Mouse (Mus musculus) ES-Bruce4 (cell line): Measurements from ENCODE around the gene Hif1an. TPM values are rescaled to one million over a fixed set of nuclear protein-coding genes. Genes with fewer than 3 reads are reported as not detected.
A peak's percentile ranks its signal among the peaks of the same experiment; 100 is the strongest.

Source experiments
- H3K27ac ChIP-seq: 2 replicates; pipeline ENCODE4 v1.5.1; 2012; ENCODE audit warnings: low read length, inconsistent platforms; ENCODE audit not compliant: insufficient read depth
- H3K27me3 ChIP-seq: 2 replicates; pipeline ENCODE4 v1.6.1; 2012; ENCODE audit warnings: mild to moderate bottlenecking, low read length, inconsistent platforms; ENCODE audit not compliant: control insufficient read depth, poor library complexity, insufficient read depth, severe bottlenecking
- H3K36me3 ChIP-seq: 2 replicates; pipeline ENCODE4 v1.6.1; 2012; ENCODE audit warnings: inconsistent platforms, mild to moderate bottlenecking, low read length, moderate library complexity; ENCODE audit not compliant: control insufficient read depth, poor library complexity, insufficient read depth, severe bottlenecking
- H3K4me1 ChIP-seq: one replicate; pipeline ENCODE4 v1.8.1; 2011; ENCODE audit warnings: low read length; ENCODE audit not compliant: control insufficient read depth, insufficient read depth
- H3K4me3 ChIP-seq: 2 replicates; pipeline ENCODE4 v1.5.1; 2011; ENCODE audit warnings: low read depth, mild to moderate bottlenecking, low read length
- H3K9ac ChIP-seq: 2 replicates; pipeline ENCODE4 v1.6.1; 2012; ENCODE audit warnings: low read depth, mild to moderate bottlenecking, inconsistent platforms; ENCODE audit not compliant: poor library complexity, severe bottlenecking
- H3K9me3 ChIP-seq: replicated peaks from 2 replicates; pipeline ENCODE4 v1.6.1; 2012; ENCODE audit warnings: mild to moderate bottlenecking, low read length, inconsistent platforms; ENCODE audit not compliant: control insufficient read depth, poor library complexity, insufficient read depth, severe bottlenecking
- CTCF ChIP-seq: IDR thresholded peaks from one replicate; pipeline ENCODE4 v1.8.1; 2011; ENCODE audit warnings: low read depth, low read length
- EP300 ChIP-seq: IDR thresholded peaks from 2 replicates; pipeline ENCODE4 v1.6.1; 2011; ENCODE audit warnings: low read depth, low read length; ENCODE audit not compliant: insufficient read depth
- POLR2A ChIP-seq: IDR thresholded peaks from one replicate; pipeline ENCODE4 v1.8.1; 2011; ENCODE audit warnings: low read length; ENCODE audit not compliant: insufficient read depth
- polyA plus RNA-seq: library from polyadenylated mRNA; stranded (reverse); fragments of >200 nt; gene quantifications from 2 replicates; pipeline ENCODE4 v1.2.4, GENCODE M21; 2011; ENCODE audit warnings: low read depth; ENCODE audit not compliant: missing spikeins, insufficient read depth, insufficient read length

Gene Hif1an
- polyA plus RNA-seq, 1 experiment: 26.7 TPM

DNA sequence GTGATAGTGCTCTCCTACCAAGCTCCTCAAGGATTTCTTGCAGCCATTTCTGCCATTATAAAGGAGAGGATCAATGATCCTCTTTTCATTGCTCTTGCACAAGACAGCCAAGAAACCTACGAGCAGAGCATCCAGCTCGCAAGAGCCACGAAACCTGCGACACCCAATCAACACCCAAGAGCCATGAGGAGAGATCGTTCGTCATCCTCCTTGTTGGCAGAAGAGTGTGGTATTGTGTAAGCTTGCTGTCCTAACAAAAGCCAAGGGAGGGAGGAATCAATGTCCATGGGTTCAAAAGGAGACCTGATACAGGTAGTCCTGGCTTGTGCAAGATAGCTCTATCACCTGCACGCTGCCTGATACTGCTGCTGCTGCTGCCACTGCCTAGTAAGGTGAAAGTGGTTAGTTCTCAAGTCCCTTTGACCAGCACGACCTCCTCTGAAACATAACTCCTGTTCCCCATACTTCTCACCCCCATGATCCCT is 19.9 kb upstream of the Hif1an start:
- Histone ChIP-seq H3K27me3 (no peaks in the 10 kb centered on the region; the same call in 1 of the 2 replicates), H3K9me3 (no peaks in the 10 kb centered on the region; the same call in 1 of the 2 replicates), H3K4me1 (no peaks in the 10 kb centered on the region), H3K36me3 (no peaks in the 10 kb centered on the region), H3K4me3 (no peak overlapping the region), H3K27ac (no peak overlapping the region), H3K9ac (no peak overlapping the region)
- TF ChIP-seq POLR2A (no peak), CTCF (no peak), EP300 (no peak)

DNA sequence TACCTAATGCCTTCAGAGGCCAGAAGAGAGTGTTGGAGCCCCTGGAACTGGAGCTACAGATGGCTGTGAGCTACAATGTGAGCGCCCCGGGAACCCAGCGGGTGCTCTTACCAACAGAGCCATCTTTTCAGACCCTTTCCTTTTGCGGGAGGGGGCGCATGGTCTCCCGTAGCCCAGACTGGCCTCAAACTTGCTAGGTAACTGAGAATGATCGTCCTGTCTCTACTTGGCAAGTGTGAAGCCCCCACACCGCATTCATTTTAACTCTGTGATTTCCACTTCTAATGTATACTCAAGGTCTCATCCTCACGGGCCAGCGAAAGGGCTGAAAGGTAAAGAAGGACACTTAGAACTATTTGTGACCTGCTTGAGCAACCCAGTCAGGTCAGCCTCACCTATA is 18.3 kb upstream of the Hif1an start:
- Histone ChIP-seq H3K36me3 (peaks cover 6% of the 10 kb centered on the region; the same call in 1 of the 2 replicates), H3K4me1 (no peaks in the 10 kb centered on the region), H3K27me3 (no peaks in the 10 kb centered on the region; the same call in 1 of the 2 replicates), H3K4me3 (no peak overlapping the region), H3K27ac (no peak overlapping the region), H3K9me3 (no peaks in the 10 kb centered on the region; the same call in 1 of the 2 replicates), H3K9ac (no peak overlapping the region)
- TF ChIP-seq CTCF (no peak), EP300 (no peak), POLR2A (no peak)

DNA sequence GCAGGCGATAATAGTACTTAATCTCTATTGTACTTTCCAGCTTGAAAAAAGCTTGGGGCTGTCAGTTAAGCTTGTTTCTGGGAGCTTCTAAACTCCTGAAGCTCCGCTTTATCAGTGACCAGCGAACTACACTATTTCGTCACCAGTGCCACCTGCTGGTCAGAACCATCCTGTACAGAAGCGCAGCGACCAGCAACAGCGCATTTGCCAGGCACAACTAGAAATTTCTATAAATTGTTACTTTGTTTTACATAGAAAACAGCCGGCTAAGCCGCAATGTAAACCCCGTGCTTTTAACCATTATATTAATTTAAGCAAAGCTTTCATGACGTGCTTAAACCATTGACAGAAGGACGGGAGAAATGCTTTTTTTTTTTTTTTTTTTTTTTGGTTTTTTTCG is 17.9 kb upstream of the Hif1an start:
- Histone ChIP-seq H3K9me3 (no peaks in the 10 kb centered on the region; the same call in 1 of the 2 replicates), H3K4me3 (no peak overlapping the region), H3K4me1 (no peaks in the 10 kb centered on the region), H3K9ac (no peak overlapping the region), H3K27ac (no peak overlapping the region), H3K27me3 (no peaks in the 10 kb centered on the region; the same call in 1 of the 2 replicates), H3K36me3 (peaks cover 8% of the 10 kb centered on the region; the same call in 1 of the 2 replicates)
- TF ChIP-seq EP300 (no peak), CTCF (peak; percentile 85)

DNA sequence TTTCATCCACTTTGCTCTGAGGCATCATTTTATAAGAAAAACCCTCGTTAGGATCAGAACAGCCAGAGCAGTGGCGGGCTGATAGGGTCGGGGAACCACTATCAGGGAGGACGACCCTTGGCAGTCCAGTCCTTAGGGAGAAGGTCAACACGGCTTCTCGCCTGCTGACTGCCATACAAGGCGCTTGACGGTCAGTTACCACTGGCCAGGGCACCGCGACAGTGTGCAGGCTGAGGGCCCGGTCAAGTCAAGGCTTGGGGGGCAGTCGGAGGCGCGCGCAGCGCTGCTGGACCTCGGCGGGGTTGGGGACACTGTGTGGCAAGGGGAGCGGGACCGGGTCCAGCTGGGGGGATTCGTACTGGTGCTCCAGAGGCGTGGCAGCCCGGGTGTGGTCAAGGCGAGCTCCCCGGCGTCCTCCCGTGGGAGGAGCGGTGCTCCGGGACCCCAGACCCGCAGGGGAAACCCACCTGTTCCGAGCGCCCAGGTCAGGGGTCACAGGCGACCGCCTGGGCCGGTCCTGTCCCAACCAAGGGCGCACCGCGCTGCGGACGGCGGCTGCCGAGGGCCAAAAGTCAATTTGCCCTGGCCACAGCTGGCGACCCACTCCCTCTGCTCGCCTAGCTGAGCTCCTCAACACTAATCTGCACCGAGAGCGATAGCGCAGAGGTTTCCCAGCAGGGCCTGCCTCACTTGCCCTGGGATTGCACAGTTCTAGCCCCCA is 17.2 kb upstream of the Hif1an start, which contains the start of gene Sec31b:
TSS of gene Sec31b (minus strand) at position 544 of the 721 bp plus-strand sequence.
- no peak within 1 kb of the TSS for H3K27ac ChIP-seq

DNA sequence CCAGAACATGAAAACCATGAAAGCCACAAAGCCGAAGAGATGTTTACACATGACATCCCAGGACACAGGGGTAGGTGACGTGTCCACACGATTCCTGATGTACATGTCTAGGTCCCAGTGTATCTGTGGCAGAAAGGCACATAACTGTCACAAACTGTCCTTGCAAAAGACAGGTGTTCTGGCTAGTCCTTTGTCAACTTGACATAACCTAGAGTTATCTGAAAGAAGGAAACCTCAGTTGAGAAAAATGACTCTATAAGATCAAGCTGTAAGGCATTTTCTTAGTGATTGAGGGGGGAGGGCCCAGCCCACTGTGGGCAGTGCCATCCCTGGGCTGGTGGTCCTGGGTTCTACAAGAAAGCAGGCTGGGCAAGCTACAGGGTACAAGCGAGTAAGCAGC is 9.9 kb upstream of the Hif1an start, which contains the start of gene Gm20538:
TSS of gene Gm20538 (minus strand) at position 101 of the 400 bp plus-strand sequence.
- no peaks in the 10 kb centered on the region for H3K27me3 ChIP-seq
- peaks cover 22% of the 10 kb centered on the region for H3K36me3 ChIP-seq
- H3K9me3 ChIP-seq: no peaks in the 10 kb centered on the region
- no peak within 1 kb of the TSS for H3K27ac ChIP-seq
- H3K4me3 ChIP-seq: no peak within 1 kb of the TSS
- H3K9ac ChIP-seq: no peak within 1 kb of the TSS
- TF ChIP-seq POLR2A (no peak), CTCF (no peak), EP300 (no peak)
- no peaks in the 10 kb centered on the region for H3K4me1 ChIP-seq

More for the DNA sequence above, 17.2 kb upstream of the Hif1an start, which contains the start of gene Sec31b:
- Histone ChIP-seq H3K9ac (peak within 1 kb of the TSS; percentile 83), H3K36me3 (peaks cover 11% of the 10 kb centered on the region; the same call in 1 of the 2 replicates), H3K27me3 (no peaks in the 10 kb centered on the region; the same call in 1 of the 2 replicates), H3K9me3 (no peaks in the 10 kb centered on the region; the same call in 1 of the 2 replicates), H3K4me1 (no peaks in the 10 kb centered on the region), H3K4me3 (peak within 1 kb of the TSS; percentile 91)
- TF ChIP-seq POLR2A: no peak
- TF ChIP-seq CTCF: no peak
- TF ChIP-seq EP300: no peak

DNA sequence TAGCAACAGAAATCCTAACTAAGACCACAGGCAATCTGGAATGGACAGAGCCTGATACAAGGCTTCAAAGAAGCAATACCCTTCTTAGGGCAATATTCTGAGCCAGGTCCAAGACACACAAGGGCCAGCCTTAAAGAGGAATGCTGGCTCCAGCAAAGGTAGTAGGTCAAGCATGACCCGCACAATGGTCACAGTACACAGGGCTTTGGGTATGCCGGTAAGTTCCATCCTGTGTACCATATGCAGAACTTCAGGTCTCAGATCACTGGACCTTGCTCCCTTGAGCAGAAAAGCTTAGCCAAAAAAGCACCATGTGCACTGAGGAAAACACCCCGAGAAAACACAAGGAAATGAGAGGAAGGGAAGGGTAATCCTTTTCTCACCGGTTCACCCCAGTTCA is 9.4 kb upstream of the Hif1an start:
- Histone ChIP-seq H3K4me3 (no peak overlapping the region), H3K4me1 (no peaks in the 10 kb centered on the region), H3K9me3 (no peaks in the 10 kb centered on the region), H3K9ac (no peak overlapping the region), H3K27me3 (no peaks in the 10 kb centered on the region), H3K36me3 (peaks cover 22% of the 10 kb centered on the region), H3K27ac (no peak overlapping the region)
- TF ChIP-seq EP300 (no peak), POLR2A (no peak), CTCF (no peak)
